Mouse (Mus musculus) stomach, embryonic 14.5 days (tissue): ENCODE measurements around the gene Herc1. TPM values are rescaled to one million over a fixed set of nuclear protein-coding genes. Genes with fewer than 3 reads are reported as not detected.
A peak's percentile ranks its signal among the peaks of the same experiment; 100 is the strongest.

Source experiments
- ATAC-seq: fragments of 200-750 bp; cut with Nextera tagmentation; 2 replicates; pipeline ENCODE4 v1.8.0; 2017; ENCODE audit warnings: low read depth, moderate TSS enrichment; ENCODE audit not compliant: insufficient number of reproducible peaks, insufficient read depth, low FRiP score
- H3K27ac ChIP-seq: fragments of 300-500 bp; sonication (generic); 2 replicates; pipeline ENCODE4 v1.5.1; 2014; ENCODE audit warnings: mild to moderate bottlenecking, low read length, moderate library complexity, mixed read lengths
- H3K27me3 ChIP-seq: fragments of 300-500 bp; sonication (generic); 2 replicates; pipeline ENCODE4 v1.6.1; 2014; ENCODE audit warnings: low read length, control low read depth, mixed read lengths; ENCODE audit not compliant: control insufficient read depth, insufficient read depth
- H3K36me3 ChIP-seq: fragments of 300-500 bp; sonication (generic); 2 replicates; pipeline ENCODE4 v1.6.1; 2014; ENCODE audit warnings: mild to moderate bottlenecking, control low read depth, low read length, moderate library complexity, mixed read lengths; ENCODE audit not compliant: control insufficient read depth, insufficient read depth
- H3K4me1 ChIP-seq: fragments of 300-500 bp; sonication (generic); 2 replicates; pipeline ENCODE4 v1.6.1; 2014; ENCODE audit warnings: low read length, control low read depth, mixed read lengths; ENCODE audit not compliant: control insufficient read depth, insufficient read depth
- H3K4me2 ChIP-seq: fragments of 300-500 bp; sonication (generic); replicated peaks from 2 replicates; pipeline ENCODE4 v1.6.1; 2014; ENCODE audit warnings: low read depth, low read length, control low read depth
- H3K4me3 ChIP-seq: fragments of 300-500 bp; sonication (generic); 2 replicates; pipeline ENCODE4 v1.5.1; 2014; ENCODE audit warnings: low read depth, low read length, control low read depth
- H3K9ac ChIP-seq: fragments of 300-500 bp; sonication (generic); replicated peaks from 2 replicates; pipeline ENCODE4 v1.6.1; 2014; ENCODE audit warnings: low read depth, mild to moderate bottlenecking, control low read depth, low read length, moderate library complexity, mixed read lengths
- H3K9me3 ChIP-seq: fragments of 300-500 bp; sonication (generic); 2 replicates; pipeline ENCODE4 v1.6.1; 2016; ENCODE audit warnings: low read depth, low read length, control low read depth; ENCODE audit not compliant: control insufficient read depth
- WGBS: fragments of 180-500 bp; shearing (Covaris S2); extraction: QIAGEN DNeasy Blood & Tissue Kit; methylation state at CpG from one replicate; pipeline ENCODE4 v1.1.7; 2014; 5-methylcytosine and 5-hydroxymethylcytosine counted together
- polyA plus RNA-seq: library from polyadenylated mRNA; unstranded; fragments of >200 nt; fragmentation: Nextera tagmentation; extraction: Ambion mirVana; gene quantifications from 2 replicates; pipeline ENCODE4 v1.2.1, GENCODE M21; 2014

Gene Herc1
- polyA plus RNA-seq, 1 experiment from 2014 or later, result 30.7 TPM

DNA sequence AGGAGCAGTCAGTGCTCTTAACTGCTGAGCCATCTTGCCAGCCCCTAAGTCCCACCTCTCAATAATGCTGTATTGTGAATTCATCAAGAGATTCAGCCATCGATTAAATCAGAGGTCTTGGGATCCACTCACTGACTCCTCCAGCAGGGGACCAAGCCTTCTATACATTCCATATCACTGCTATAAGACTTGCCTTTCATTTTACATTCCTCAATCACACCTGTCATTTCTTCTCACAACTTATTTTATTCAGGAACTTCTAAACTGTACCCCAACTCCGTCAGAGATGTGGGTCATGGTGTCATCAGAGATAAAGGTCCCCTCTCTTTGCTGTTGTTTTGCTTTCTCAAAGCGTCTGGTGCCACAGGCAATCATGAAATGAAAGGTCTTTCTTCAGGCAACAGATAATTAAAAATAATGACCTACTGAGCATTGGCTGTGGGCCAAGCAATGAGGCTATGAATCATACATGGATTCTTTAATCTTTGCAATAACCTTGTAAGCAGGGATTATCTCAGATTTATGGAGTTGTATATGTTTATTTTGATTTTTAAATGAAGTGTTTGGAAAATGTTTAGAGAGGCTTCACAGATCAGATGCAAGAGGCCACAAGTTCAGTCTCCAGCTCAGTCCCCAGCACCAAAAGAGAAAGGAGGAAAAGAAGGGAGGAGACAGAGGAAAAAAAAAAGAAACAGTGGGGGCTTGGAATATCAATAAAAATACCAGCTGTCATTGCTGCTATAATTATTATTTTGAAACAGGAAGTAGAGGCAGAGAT lies 12.1 kb upstream of the Herc1 start:
- Histone ChIP-seq H3K4me3 (no peak overlapping the region), H3K36me3 (no peaks in the 10 kb centered on the region), H3K9ac (no peak overlapping the region), H3K4me2 (no peak overlapping the region), H3K27me3 (no peaks in the 10 kb centered on the region), H3K9me3 (no peaks in the 10 kb centered on the region), H3K27ac (no peak overlapping the region), H3K4me1 (no peaks in the 10 kb centered on the region)
- WGBS, result 54% methylated on average over 3 of the region's 3 CpGs
- no peak for ATAC-seq

DNA sequence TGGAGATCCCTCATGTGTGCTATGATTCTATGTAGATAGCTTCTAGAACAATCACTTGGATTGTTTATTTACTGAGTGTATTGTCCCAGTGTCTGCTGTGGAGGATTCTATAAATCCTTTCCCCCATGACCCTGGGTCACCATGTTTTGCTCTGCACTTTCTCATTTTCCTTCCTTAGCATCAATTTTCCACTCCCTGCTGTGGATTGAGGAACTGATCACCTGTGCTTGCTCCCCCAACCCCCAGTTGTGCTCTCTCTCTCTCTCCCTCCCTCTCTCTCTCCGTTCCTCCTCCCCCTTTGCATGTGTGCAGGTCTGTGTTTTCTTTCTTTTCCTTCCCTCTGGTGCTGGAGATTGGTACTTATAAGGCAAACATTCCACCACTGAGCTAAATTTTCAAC lies 10.5 kb upstream of the Herc1 start:
- 50% methylated on average over 1 of the region's 1 CpGs for WGBS
- Histone ChIP-seq H3K36me3 (no peaks in the 10 kb centered on the region), H3K9me3 (no peaks in the 10 kb centered on the region), H3K4me1 (no peaks in the 10 kb centered on the region), H3K27ac (no peak overlapping the region), H3K4me2 (no peak overlapping the region), H3K9ac (no peak overlapping the region), H3K27me3 (no peaks in the 10 kb centered on the region), H3K4me3 (no peak overlapping the region)
- ATAC-seq, result no peak

DNA sequence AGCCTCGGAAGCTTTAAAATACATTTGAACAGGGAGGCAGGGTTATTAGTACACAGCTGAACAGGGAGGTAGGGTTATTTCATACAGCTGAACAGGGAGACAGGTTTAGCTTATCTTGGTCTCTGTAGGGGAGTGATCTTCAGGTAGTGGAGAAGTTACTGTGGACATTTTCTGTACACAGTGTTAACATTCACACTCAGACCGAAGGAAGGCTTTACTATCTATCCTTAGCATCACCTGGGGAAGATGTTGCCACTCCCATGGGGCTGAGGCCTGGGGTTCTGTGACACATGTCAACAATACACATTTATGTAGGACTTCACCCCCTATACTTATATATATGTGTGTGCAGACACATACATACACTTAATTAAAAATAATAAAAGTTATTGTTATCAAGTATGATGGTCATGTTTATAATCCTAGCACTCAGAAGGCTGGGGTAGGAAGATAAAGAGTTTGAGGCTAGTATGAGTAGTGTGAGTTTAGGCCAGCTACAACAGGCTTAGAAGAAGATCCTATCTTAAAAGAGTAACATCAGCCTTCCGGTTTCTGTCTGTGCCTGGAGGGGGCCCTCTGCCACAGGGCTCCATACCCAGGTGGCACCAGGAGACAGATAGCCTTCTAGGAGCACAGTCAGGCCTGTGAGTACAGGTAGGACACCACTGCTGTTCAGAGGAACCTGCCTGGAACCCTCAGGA lies 9.7 kb upstream of the Herc1 start:
- Histone ChIP-seq H3K9me3 (no peaks in the 10 kb centered on the region), H3K36me3 (no peaks in the 10 kb centered on the region), H3K4me3 (no peak overlapping the region), H3K4me2 (no peak overlapping the region), H3K27me3 (no peaks in the 10 kb centered on the region), H3K9ac (no peak overlapping the region), H3K27ac (no peak overlapping the region), H3K4me1 (no peaks in the 10 kb centered on the region)
- no peak for ATAC-seq
- 89% methylated on average over 3 of the region's 3 CpGs for WGBS

DNA sequence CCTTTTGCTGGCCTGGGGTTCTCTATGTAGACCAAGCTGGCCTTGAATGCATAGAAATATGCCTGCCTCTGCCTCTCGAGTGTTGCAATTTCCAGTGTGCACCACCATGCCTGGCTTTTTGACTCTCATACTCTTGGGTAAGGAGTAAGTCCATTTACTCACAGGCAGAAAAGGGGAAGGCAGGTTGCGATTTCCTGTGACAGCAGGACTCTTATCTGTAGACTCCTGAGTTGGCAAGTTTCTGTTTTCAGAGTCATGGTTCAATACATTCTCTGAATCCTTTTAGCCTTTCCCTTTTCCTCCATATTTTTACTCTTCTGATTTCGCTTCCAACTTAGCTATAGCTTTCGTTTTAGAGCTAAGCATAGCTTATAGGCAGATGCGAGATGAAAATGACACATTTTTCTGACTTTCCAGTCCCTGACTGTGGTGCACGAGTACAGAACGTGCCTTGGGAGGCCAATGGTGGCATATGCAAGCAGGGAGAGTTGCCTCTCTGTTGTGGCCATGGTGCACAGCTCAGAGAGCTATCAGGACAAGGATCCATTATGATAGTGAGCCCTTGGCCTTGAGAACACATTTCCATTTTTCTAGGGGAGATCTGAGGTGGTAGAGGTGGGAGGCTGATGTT lies 2.7 kb upstream of the Herc1 start:
- H3K4me1 ChIP-seq, result 0 out of 2 replicates have a peak, but pooled peaks cover 9% of the 10 kb centered on the region
- H3K4me3 ChIP-seq, result no peak overlapping the region
- no peaks in the 10 kb centered on the region for H3K27me3 ChIP-seq
- no peak overlapping the region for H3K27ac ChIP-seq
- no peak overlapping the region for H3K9ac ChIP-seq
- H3K9me3 ChIP-seq, result no peaks in the 10 kb centered on the region
- 79% methylated on average over 7 of the region's 7 CpGs for WGBS
- no peaks in the 10 kb centered on the region for H3K36me3 ChIP-seq
- ATAC-seq, result no peak
- no peak overlapping the region for H3K4me2 ChIP-seq

DNA sequence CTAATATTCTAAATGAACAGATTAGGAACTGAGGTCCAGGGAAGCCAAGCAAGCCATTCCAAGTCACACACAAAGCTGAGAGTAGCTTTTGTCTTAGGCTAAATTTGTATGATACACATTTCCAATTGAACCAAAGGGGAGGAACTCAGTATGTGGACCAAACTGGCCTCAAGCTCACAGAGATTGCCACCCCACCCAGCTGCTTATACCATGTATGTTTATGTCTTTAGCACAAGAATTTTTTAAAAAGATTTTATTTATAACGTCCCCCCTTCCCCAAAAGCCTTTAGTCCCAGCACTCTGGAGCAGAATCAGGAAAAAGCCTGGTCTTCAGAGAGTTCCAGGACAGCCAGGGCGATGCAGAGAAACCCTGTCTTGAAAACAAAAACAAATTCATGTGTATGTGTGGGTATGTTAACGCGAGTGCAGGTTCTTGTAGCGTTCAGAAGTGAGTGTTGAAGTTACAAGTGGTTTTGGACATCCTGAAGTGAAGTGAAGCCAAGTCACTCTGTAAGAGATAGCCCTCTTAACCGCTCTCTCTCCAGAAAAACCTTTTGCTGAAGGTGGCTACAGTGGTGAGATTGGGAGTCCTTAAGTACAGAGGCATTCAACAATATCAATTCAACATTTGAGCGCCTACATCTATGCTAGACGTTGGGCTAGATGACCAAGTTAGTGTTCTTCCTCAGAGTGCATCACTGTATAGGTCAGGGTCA lies 948 bp upstream of the Herc1 start:
- WGBS, result 34% methylated on average over 8 of the region's 8 CpGs

DNA sequence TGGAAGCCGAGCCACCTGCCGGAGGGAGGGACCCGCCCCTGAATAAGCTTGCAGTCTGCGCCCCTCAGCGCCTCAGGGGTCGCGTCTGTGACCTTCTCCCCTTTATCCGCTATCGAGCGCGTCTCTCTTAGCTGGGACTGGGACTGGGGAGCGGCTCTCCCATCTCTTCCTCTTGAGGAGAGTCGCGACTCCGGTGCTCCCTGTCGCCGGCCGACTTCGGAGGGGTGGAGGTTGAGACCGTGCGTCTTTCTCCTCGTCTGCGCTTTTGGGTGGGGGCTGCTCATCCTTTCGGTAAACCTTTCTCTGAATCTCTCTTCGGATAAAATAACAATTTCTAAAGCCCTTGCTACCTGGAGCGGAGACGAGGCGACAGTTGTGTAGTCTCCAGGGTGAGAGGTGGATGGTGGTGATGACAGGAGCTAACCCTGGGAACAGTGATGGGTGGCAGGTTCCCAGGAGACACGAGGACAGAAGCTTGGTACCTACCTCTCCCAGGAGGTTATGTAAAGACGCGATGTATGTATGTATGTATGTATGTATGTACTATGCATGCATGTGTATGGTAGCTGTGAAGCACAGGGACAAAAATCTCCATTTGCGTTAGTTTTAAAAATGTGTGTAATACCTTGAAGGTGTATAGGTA lies 659 bp downstream of the Herc1 start:
- ATAC-seq, result peak; percentile 59; the same call in 1 of the 2 replicates
- WGBS, result 1% methylated on average over 32 of the region's 32 CpGs
- Histone ChIP-seq H3K9me3 (no peaks in the 10 kb centered on the region), H3K4me2 (peak overlapping the region; percentile 96), H3K27ac (peak overlapping the region; percentile 87), H3K27me3 (no peaks in the 10 kb centered on the region), H3K4me3 (peak overlapping the region; percentile 98), H3K36me3 (no peaks in the 10 kb centered on the region), H3K9ac (peak overlapping the region; percentile 97), H3K4me1 (0 out of 2 replicates have a peak, but pooled peaks cover 9% of the 10 kb centered on the region)

More for the DNA sequence above, 948 bp upstream of the Herc1 start:
- Histone ChIP-seq H3K27me3 (no peaks in the 10 kb centered on the region), H3K4me1 (0 out of 2 replicates have a peak, but pooled peaks cover 9% of the 10 kb centered on the region), H3K27ac (peak overlapping the region; percentile 87; the same call in 1 of the 2 replicates), H3K4me3 (peak overlapping the region; percentile 98), H3K4me2 (peak overlapping the region; percentile 79), H3K9me3 (no peaks in the 10 kb centered on the region), H3K9ac (peak overlapping the region; percentile 97), H3K36me3 (no peaks in the 10 kb centered on the region)
- ATAC-seq, result no peak

DNA sequence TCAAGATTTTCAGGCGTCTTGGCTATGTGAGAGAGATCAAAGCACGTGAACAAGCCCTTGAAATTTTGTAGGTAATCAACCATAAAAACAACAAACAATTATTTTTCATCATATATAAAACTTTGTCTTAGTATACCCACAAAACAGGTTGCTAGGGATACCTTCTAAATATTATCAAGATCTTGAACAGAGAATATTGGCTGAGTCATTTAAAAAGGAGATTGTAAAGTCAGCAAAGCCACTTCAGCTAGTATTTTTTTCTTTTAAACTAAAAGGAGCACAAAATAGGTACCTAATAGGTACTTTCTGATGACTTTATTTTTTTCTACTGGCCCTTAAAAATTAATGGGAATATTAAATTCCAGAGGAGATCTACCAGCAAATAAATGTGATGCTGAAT lies 2.5 kb downstream of the Herc1 start:
- no peak overlapping the region for H3K4me2 ChIP-seq
- H3K27me3 ChIP-seq, result no peaks in the 10 kb centered on the region
- H3K4me1 ChIP-seq, result 0 out of 2 replicates have a peak, but pooled peaks cover 9% of the 10 kb centered on the region
- whole genome bisulfite sequencing, result 77% methylated on average over 2 of the region's 2 CpGs
- no peaks in the 10 kb centered on the region for H3K36me3 ChIP-seq
- no peak overlapping the region for H3K4me3 ChIP-seq
- H3K27ac ChIP-seq, result no peak overlapping the region
- no peak overlapping the region for H3K9ac ChIP-seq
- no peaks in the 10 kb centered on the region for H3K9me3 ChIP-seq
- no peak for ATAC-seq

DNA sequence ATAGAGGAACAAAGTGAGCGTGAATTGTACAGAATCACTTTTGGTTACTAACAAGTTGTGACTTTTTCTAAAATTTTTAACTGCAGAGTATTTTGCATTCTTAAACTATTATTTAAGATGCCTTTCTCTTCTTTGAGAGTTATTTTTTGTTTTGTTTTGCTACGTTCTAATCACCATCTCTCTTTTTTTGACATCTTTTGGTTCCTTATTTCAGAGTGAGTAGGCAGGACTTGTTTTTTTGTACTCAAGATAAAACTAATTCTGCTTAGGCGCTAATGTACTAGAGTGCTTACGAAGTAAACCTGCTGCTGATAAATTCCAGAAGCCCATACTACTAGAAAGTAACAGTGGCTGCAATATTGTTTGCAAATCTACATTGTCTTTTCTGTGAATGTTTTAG lies 8.9 kb downstream of the Herc1 start:
- no peak for ATAC-seq
- H3K9me3 ChIP-seq, result no peaks in the 10 kb centered on the region

More for the DNA sequence above, 8.9 kb downstream of the Herc1 start:
- H3K27ac ChIP-seq, result no peak overlapping the region
- H3K4me1 ChIP-seq, result no peaks in the 10 kb centered on the region
- no peak overlapping the region for H3K4me2 ChIP-seq
- no peaks in the 10 kb centered on the region for H3K36me3 ChIP-seq
- no peak overlapping the region for H3K9ac ChIP-seq
- H3K27me3 ChIP-seq, result no peaks in the 10 kb centered on the region
- H3K4me3 ChIP-seq, result no peak overlapping the region
- 87% methylated on average over 4 of the region's 4 CpGs for WGBS
